Mouse (Mus musculus) liver, embryonic 14.5 days (tissue): ENCODE data around the gene Asic5.

Experiments used
- CTCF ChIP-seq: IDR thresholded peaks from 2 replicates; pipeline ENCODE4 v1.5.1; 2016; ENCODE audit warnings: antibody characterized with exemption, low read depth, control low read depth
- EP300 ChIP-seq: IDR thresholded peaks from 2 replicates; pipeline ENCODE4 v1.6.1; 2016; ENCODE audit warnings: antibody characterized with exemption, low read depth

- TF ChIP-seq CTCF = no peak
- TF ChIP-seq EP300 = no peak
These were observed 48.7 kb upstream of the Asic5 start for GRCm38 (mm10) chr3:81933348-81933747.
